Comparison of ENCODE assay signal across 8 mouse cellular contexts in the genomic region with DNA sequence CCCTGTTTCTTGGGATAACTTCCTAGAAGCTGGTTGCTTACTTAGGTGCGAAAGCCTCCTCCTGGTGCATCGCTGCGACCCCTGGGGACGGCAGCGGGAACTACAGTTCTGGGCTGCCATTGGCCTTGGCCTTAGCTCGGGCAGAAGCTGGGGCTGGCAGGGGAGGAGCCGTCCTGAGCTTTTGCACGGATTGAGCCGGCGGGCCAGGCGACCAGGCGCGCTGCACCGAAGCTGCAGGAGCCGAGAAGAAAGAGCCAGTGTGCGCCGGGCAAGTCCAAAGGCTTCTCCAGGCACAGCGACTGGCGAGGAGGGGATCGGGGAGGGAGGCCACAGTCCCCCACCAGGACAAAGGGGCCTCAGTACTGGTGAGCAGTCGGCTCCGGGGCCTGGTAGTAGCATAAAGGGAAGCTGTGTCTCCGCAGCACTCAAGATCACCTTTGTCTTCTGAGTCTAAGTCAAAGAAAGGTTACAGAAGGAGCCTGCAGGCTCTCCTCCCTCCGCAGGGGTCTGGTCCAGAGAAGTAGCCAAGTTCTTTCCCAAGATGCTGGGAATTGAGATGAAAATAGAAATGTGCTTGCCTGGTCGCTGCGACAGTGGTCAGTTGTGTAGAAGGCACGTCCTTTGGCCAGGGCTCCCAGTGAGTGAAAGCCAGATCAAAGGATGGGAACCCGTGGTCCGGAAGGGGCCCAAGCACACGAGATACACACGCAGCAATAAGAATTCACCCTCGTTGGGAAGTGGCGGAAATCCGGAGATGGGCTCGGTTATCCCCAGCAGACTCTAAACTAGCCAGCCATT. TPM values are rescaled to one million over a fixed set of nuclear protein-coding genes. Genes with fewer than 3 reads are reported as not detected.
DNase-seq lines count a peak whose midpoint lies in the region; ATAC-seq and TF ChIP-seq lines count a peak whose summit lies in the region.

No protein-coding gene starts in this region.

- TF ChIP-seq POLR2A in ES-Bruce4 (IDR thresholded peaks at IDR 0.05; ENCODE audit: insufficient read depth, low read length): no peak

- peak; percentile 67 for DNase-seq in c-Kit-positive CD71-positive TER-119-positive erythroid progenitor cells, embryonic 14.5 days (ENCODE audit: low spot score)
- peak; percentile 77 for DNase-seq in heart, postnatal 0 days (ENCODE audit: low spot score)
- DNase-seq in kidney, postnatal 36 days: peak; percentile 94 to 98
- peak; percentile 42 to 52 (median 50) for DNase-seq in liver, embryonic 14.5 days (ENCODE audit: low read depth in 3 of 3, low spot score in 3 of 3)
- peak; percentile 98 for DNase-seq in neural tube, embryonic 11.5 days (ENCODE audit: low spot score)

- 9% methylated on average over 35 of the region's 35 CpGs for WGBS in forebrain, embryonic 12.5 days
- 9% methylated on average over 35 of the region's 35 CpGs for WGBS in heart, postnatal 0 days
- 8% methylated on average over 35 of the region's 35 CpGs for WGBS in liver, embryonic 14.5 days (ENCODE audit: insufficient replicate concordance)
- WGBS in neural tube, embryonic 11.5 days: 6% methylated on average over 35 of the region's 35 CpGs
- WGBS in stomach, embryonic 16.5 days: 10% methylated on average over 35 of the region's 35 CpGs

- H3K27ac ChIP-seq in ES-Bruce4 (ENCODE audit: insufficient read depth, low read length): no peak overlapping the region
- H3K27ac ChIP-seq in forebrain, embryonic 12.5 days: peak overlapping the region; percentile 91
- peak overlapping the region; percentile 28; the same call in 1 of the 2 replicates for H3K27ac ChIP-seq in heart, postnatal 0 days (ENCODE audit: low read depth)
- H3K27ac ChIP-seq in liver, embryonic 14.5 days: no peak overlapping the region
- H3K27ac ChIP-seq in neural tube, embryonic 11.5 days (ENCODE audit: low read depth, low read length): peak overlapping the region; percentile 94
- no peak overlapping the region for H3K27ac ChIP-seq in stomach, embryonic 16.5 days (ENCODE audit: low read length)

- no peaks in the 10 kb centered on the region for H3K36me3 ChIP-seq in ES-Bruce4 (ENCODE audit: control insufficient read depth, insufficient read depth, low read length, poor library complexity, severe bottlenecking)
- H3K36me3 ChIP-seq in forebrain, embryonic 12.5 days (replicated peaks): no peaks in the 10 kb centered on the region; the same call in 1 of the 2 replicates
- H3K36me3 ChIP-seq in heart, postnatal 0 days (replicated peaks; ENCODE audit: control insufficient read depth, insufficient read depth, low read length): no peaks in the 10 kb centered on the region
- no peaks in the 10 kb centered on the region for H3K36me3 ChIP-seq in liver, embryonic 14.5 days (replicated peaks; ENCODE audit: control insufficient read depth, insufficient read depth, low read depth)
- H3K36me3 ChIP-seq in neural tube, embryonic 11.5 days (ENCODE audit: control insufficient read depth, insufficient read depth, low read length): no peaks in the 10 kb centered on the region
- no peaks in the 10 kb centered on the region for H3K36me3 ChIP-seq in stomach, embryonic 16.5 days (ENCODE audit: control insufficient read depth, insufficient read depth, low read length)

- H3K4me1 ChIP-seq in ES-Bruce4 (ENCODE audit: control insufficient read depth, insufficient read depth, low read length): no peaks in the 10 kb centered on the region
- peaks cover 11% of the 10 kb centered on the region for H3K4me1 ChIP-seq in forebrain, embryonic 12.5 days
- H3K4me1 ChIP-seq in heart, postnatal 0 days (ENCODE audit: control insufficient read depth, insufficient read depth): peaks cover 6% of the 10 kb centered on the region; the same call in 1 of the 2 replicates
- peaks cover 4 to 7% of the 10 kb centered on the region in 2 experiments; a peak in 3 of 4 replicates for H3K4me1 ChIP-seq in liver, embryonic 14.5 days (replicated peaks; ENCODE audit: control insufficient read depth in 2 of 2, insufficient read depth in 2 of 2, low read length in 1 of 2)
- H3K4me1 ChIP-seq in neural tube, embryonic 11.5 days (ENCODE audit: control insufficient read depth, insufficient read depth, low read length): peaks cover 3% of the 10 kb centered on the region; the same call in 1 of the 2 replicates
- 0 out of 2 replicates have a peak, but pooled peaks cover 4% of the 10 kb centered on the region for H3K4me1 ChIP-seq in stomach, embryonic 16.5 days (ENCODE audit: control insufficient read depth, insufficient read depth, low read length)

- peak overlapping the region; percentile 60 for H3K4me3 ChIP-seq in ES-Bruce4 (ENCODE audit: low read depth, low read length)
- peak overlapping the region; percentile 44 for H3K4me3 ChIP-seq in forebrain, embryonic 12.5 days (replicated peaks)
- peak overlapping the region; percentile 55 for H3K4me3 ChIP-seq in heart, postnatal 0 days (ENCODE audit: low read depth, low read length)
- peak overlapping the region; percentile 37 to 39 for H3K4me3 ChIP-seq in liver, embryonic 14.5 days (ENCODE audit: insufficient read depth in 1 of 2, low read depth in 2 of 2, low read length in 2 of 2)
- peak overlapping the region; percentile 38 for H3K4me3 ChIP-seq in neural tube, embryonic 11.5 days (ENCODE audit: low read depth, low read length)
- H3K4me3 ChIP-seq in stomach, embryonic 16.5 days (replicated peaks; ENCODE audit: low read length): peak overlapping the region; percentile 48

- peak; percentile 79 for TF ChIP-seq CTCF in ES-Bruce4 (IDR thresholded peaks at IDR 0.05; ENCODE audit: low read depth, low read length)
- TF ChIP-seq CTCF in heart, postnatal 0 days (IDR thresholded peaks at IDR 0.05; ENCODE audit: low read depth): peak; percentile 98
- TF ChIP-seq CTCF in liver, embryonic 14.5 days (IDR thresholded peaks at IDR 0.05; ENCODE audit: low read depth): peak; percentile 95

- no peaks in the 10 kb centered on the region for H3K9me3 ChIP-seq in ES-Bruce4 (replicated peaks; ENCODE audit: control insufficient read depth, insufficient read depth, low read length, poor library complexity, severe bottlenecking)
- no peaks in the 10 kb centered on the region for H3K9me3 ChIP-seq in forebrain, embryonic 12.5 days
- H3K9me3 ChIP-seq in heart, postnatal 0 days (replicated peaks; ENCODE audit: control insufficient read depth, low read length): no peaks in the 10 kb centered on the region
- no peaks in the 10 kb centered on the region for H3K9me3 ChIP-seq in liver, embryonic 14.5 days (ENCODE audit: control insufficient read depth, low read length)
- H3K9me3 ChIP-seq in neural tube, embryonic 11.5 days (ENCODE audit: control insufficient read depth, low read length): no peaks in the 10 kb centered on the region
- no peaks in the 10 kb centered on the region for H3K9me3 ChIP-seq in stomach, embryonic 16.5 days (replicated peaks; ENCODE audit: control insufficient read depth, low read length)

- peak; percentile 95 for ATAC-seq in forebrain, embryonic 12.5 days (ENCODE audit: low FRiP score)
- ATAC-seq in heart, postnatal 0 days (ENCODE audit: insufficient read depth, low read depth): peak; percentile 90
- peak; percentile 65 for ATAC-seq in liver, embryonic 14.5 days (ENCODE audit: insufficient read depth)
- peak; percentile 95 for ATAC-seq in neural tube, embryonic 11.5 days (ENCODE audit: insufficient read depth, low FRiP score, low TSS enrichment)
- peak; percentile 91 for ATAC-seq in stomach, embryonic 16.5 days (ENCODE audit: insufficient read depth, low FRiP score)

- peak overlapping the region; percentile 37 for H3K9ac ChIP-seq in ES-Bruce4 (ENCODE audit: low read depth, poor library complexity, severe bottlenecking)
- peak overlapping the region; percentile 68 for H3K9ac ChIP-seq in forebrain, embryonic 12.5 days
- peak overlapping the region; percentile 68 for H3K9ac ChIP-seq in heart, postnatal 0 days (replicated peaks; ENCODE audit: low read depth, low read length)
- H3K9ac ChIP-seq in liver, embryonic 14.5 days (replicated peaks): 0 out of 2 replicates have a peak overlapping the region, but pooled peaks have one; percentile 18
- H3K9ac ChIP-seq in neural tube, embryonic 11.5 days (ENCODE audit: low read length): peak overlapping the region; percentile 86
- H3K9ac ChIP-seq in stomach, embryonic 16.5 days (ENCODE audit: low read length): peak overlapping the region; percentile 79

- peak overlapping the region; percentile 66 for H3K4me2 ChIP-seq in forebrain, embryonic 12.5 days
- peak overlapping the region; percentile 84 for H3K4me2 ChIP-seq in heart, postnatal 0 days (ENCODE audit: low read depth, low read length)
- peak overlapping the region; percentile 53 for H3K4me2 ChIP-seq in liver, embryonic 14.5 days (ENCODE audit: low read depth)
- peak overlapping the region; percentile 59 for H3K4me2 ChIP-seq in neural tube, embryonic 11.5 days (ENCODE audit: low read depth)
- H3K4me2 ChIP-seq in stomach, embryonic 16.5 days (ENCODE audit: low read depth, low read length): peak overlapping the region; percentile 70

- no peaks in the 10 kb centered on the region for H3K27me3 ChIP-seq in ES-Bruce4 (ENCODE audit: control insufficient read depth, insufficient read depth, low read length, poor library complexity, severe bottlenecking)
- H3K27me3 ChIP-seq in forebrain, embryonic 12.5 days: peaks cover 9% of the 10 kb centered on the region
- H3K27me3 ChIP-seq in heart, postnatal 0 days (ENCODE audit: control insufficient read depth, insufficient read depth, low read length): no peaks in the 10 kb centered on the region
- H3K27me3 ChIP-seq in liver, embryonic 14.5 days (ENCODE audit: control insufficient read depth, insufficient read depth, low read length): peaks cover 12% of the 10 kb centered on the region
- H3K27me3 ChIP-seq in neural tube, embryonic 11.5 days (ENCODE audit: control insufficient read depth, insufficient read depth, low read length): no peaks in the 10 kb centered on the region
- H3K27me3 ChIP-seq in stomach, embryonic 16.5 days (ENCODE audit: control insufficient read depth, insufficient read depth, low read length): no peaks in the 10 kb centered on the region

- TF ChIP-seq EP300 in ES-Bruce4 (IDR thresholded peaks at IDR 0.05; ENCODE audit: insufficient read depth, low read depth, low read length): no peak
- TF ChIP-seq EP300 in heart, postnatal 0 days (IDR thresholded peaks at IDR 0.05; ENCODE audit: low read depth): no peak
- TF ChIP-seq EP300 in liver, embryonic 14.5 days (IDR thresholded peaks at IDR 0.05; ENCODE audit: low read depth): no peak

RNA-seq across cellular contexts. Expression of gene Shc4, which starts 8.0 kb away (rescaled TPM):
- polyA plus RNA-seq in ES-Bruce4 (2011; ENCODE audit: insufficient read depth, insufficient read length, low read depth, missing spikeins): 0.32 and 0.42 TPM in 2 replicates
- polyA plus RNA-seq in forebrain, embryonic 12.5 days (2016; fragmentation: Nextera tagmentation; extraction: Ambion mirVana): 1.5 TPM in 2 replicates
- 1.2 and 4.4 TPM in 2 replicates for total RNA-seq in heart, postnatal 0 days (2014; rRNA removed; ENCODE audit: low replicate concordance)
- polyA plus RNA-seq in heart, postnatal 0 days (2015; fragmentation: Nextera tagmentation; extraction: Ambion mirVana): 0.44 and 0.49 TPM in 2 replicates
- polyA plus RNA-seq in liver, embryonic 14.5 days (2012; rRNA removed): 0.52 and 0.60 TPM in 2 replicates
- 0.50 and 0.58 TPM in 2 replicates for polyA plus RNA-seq in liver, embryonic 14.5 days (2014; fragmentation: Nextera tagmentation; extraction: Ambion mirVana)
- 1.7 and 2.1 TPM in 2 replicates for polyA plus RNA-seq in neural tube, embryonic 11.5 days (2014; fragmentation: Nextera tagmentation; extraction: Ambion mirVana)
- polyA plus RNA-seq in stomach, embryonic 16.5 days (2015; fragmentation: Nextera tagmentation; extraction: Ambion mirVana): 1.9 and 2.0 TPM in 2 replicates

RNA-seq across cellular contexts. Expression of gene Secisbp2l, which starts 50.7 kb away (rescaled TPM):
- polyA plus RNA-seq in ES-Bruce4 (2011; ENCODE audit: insufficient read depth, insufficient read length, low read depth, missing spikeins): 20.8 and 21.4 TPM in 2 replicates
- 30.1 and 31.1 TPM in 2 replicates for polyA plus RNA-seq in forebrain, embryonic 12.5 days (2016; fragmentation: Nextera tagmentation; extraction: Ambion mirVana)
- 15.6 and 44.3 TPM in 2 replicates for total RNA-seq in heart, postnatal 0 days (2014; rRNA removed; ENCODE audit: low replicate concordance)
- 9.9 and 10.5 TPM in 2 replicates for polyA plus RNA-seq in heart, postnatal 0 days (2015; fragmentation: Nextera tagmentation; extraction: Ambion mirVana)
- 1.7 and 2.5 TPM in 2 replicates for polyA plus RNA-seq in liver, embryonic 14.5 days (2012; rRNA removed)
- 3.7 and 4.6 TPM in 2 replicates for polyA plus RNA-seq in liver, embryonic 14.5 days (2014; fragmentation: Nextera tagmentation; extraction: Ambion mirVana)
- 30.3 and 31.6 TPM in 2 replicates for polyA plus RNA-seq in neural tube, embryonic 11.5 days (2014; fragmentation: Nextera tagmentation; extraction: Ambion mirVana)
- polyA plus RNA-seq in stomach, embryonic 16.5 days (2015; fragmentation: Nextera tagmentation; extraction: Ambion mirVana): 16.1 and 17.2 TPM in 2 replicates

RNA-seq across cellular contexts. Expression of gene Eid1, which starts 59.1 kb away (rescaled TPM):
- 14.7 and 15.2 TPM in 2 replicates for polyA plus RNA-seq in ES-Bruce4 (2011; ENCODE audit: insufficient read depth, insufficient read length, low read depth, missing spikeins)
- 297 and 310 TPM in 2 replicates for polyA plus RNA-seq in forebrain, embryonic 12.5 days (2016; fragmentation: Nextera tagmentation; extraction: Ambion mirVana)
- 70.4 and 83.6 TPM in 2 replicates for total RNA-seq in heart, postnatal 0 days (2014; rRNA removed; ENCODE audit: low replicate concordance)
- polyA plus RNA-seq in heart, postnatal 0 days (2015; fragmentation: Nextera tagmentation; extraction: Ambion mirVana): 80.7 and 87.4 TPM in 2 replicates
- polyA plus RNA-seq in liver, embryonic 14.5 days (2012; rRNA removed): 14.4 and 25.9 TPM in 2 replicates
- 45.7 and 48.1 TPM in 2 replicates for polyA plus RNA-seq in liver, embryonic 14.5 days (2014; fragmentation: Nextera tagmentation; extraction: Ambion mirVana)
- polyA plus RNA-seq in neural tube, embryonic 11.5 days (2014; fragmentation: Nextera tagmentation; extraction: Ambion mirVana): 271 and 289 TPM in 2 replicates
- 97.0 and 111 TPM in 2 replicates for polyA plus RNA-seq in stomach, embryonic 16.5 days (2015; fragmentation: Nextera tagmentation; extraction: Ambion mirVana)

Comparison
In these comparisons a context has a peak if more than half of its experiments do, and no peak if none do; other contexts are left out.
1. H3K27ac ChIP-seq: peak in forebrain, embryonic 12.5 days (single experiment), heart, postnatal 0 days (single experiment) and neural tube, embryonic 11.5 days (single experiment); none in ES-Bruce4 (single experiment), liver, embryonic 14.5 days (single experiment) and stomach, embryonic 16.5 days (single experiment).
2. H3K9ac ChIP-seq: peak in every context shown above with its lines; median percentile 86 in neural tube, embryonic 11.5 days; 79 in stomach, embryonic 16.5 days; 68 in forebrain, embryonic 12.5 days; 68 in heart, postnatal 0 days; 37 in ES-Bruce4; 18 in liver, embryonic 14.5 days.
3. Peak in every context shown above with its lines, with median percentiles within 50 percentile points of each other: H3K4me3 ChIP-seq, CTCF ChIP-seq, DNase-seq, ATAC-seq and H3K4me2 ChIP-seq.